Mouse (Mus musculus) bone marrow macrophage, adult 2 months (primary cell): ENCODE results near the gene Msi1. TPM values are rescaled to one million over a fixed set of nuclear protein-coding genes. Genes with fewer than 3 reads are reported as not detected.

Experiments used
- H3K27ac ChIP-seq: 2 replicates; pipeline ENCODE4 v1.5.1; 2012; ENCODE audit warnings: low read depth, low read length; ENCODE audit not compliant: insufficient read depth
- H3K4me1 ChIP-seq: 2 replicates; pipeline ENCODE4 v1.6.1; 2012; ENCODE audit warnings: low read length; ENCODE audit not compliant: control insufficient read depth, insufficient read depth
- H3K4me3 ChIP-seq: 2 replicates; pipeline ENCODE4 v1.5.1; 2012; ENCODE audit warnings: mild to moderate bottlenecking, low read length, moderate library complexity; ENCODE audit not compliant: insufficient read depth
- CTCF ChIP-seq: IDR thresholded peaks from 2 replicates; pipeline ENCODE4 v1.5.1; 2012; ENCODE audit warnings: low read depth, mild to moderate bottlenecking, low read length, moderate library complexity
- POLR2A ChIP-seq: IDR thresholded peaks from 2 replicates; pipeline ENCODE4 v1.6.1; 2012; ENCODE audit warnings: mild to moderate bottlenecking, low read depth, low read length, borderline replicate concordance
- polyA plus RNA-seq: library from polyadenylated mRNA; stranded (reverse); fragments of >200 nt; gene quantifications from 2 replicates; pipeline ENCODE4 v1.2.4, GENCODE M21; 2012; ENCODE audit not compliant: missing spikeins, insufficient read depth, insufficient read length

The Msi1 gene
- polyA plus RNA-seq, 1 experiment, result not detected

DNA sequence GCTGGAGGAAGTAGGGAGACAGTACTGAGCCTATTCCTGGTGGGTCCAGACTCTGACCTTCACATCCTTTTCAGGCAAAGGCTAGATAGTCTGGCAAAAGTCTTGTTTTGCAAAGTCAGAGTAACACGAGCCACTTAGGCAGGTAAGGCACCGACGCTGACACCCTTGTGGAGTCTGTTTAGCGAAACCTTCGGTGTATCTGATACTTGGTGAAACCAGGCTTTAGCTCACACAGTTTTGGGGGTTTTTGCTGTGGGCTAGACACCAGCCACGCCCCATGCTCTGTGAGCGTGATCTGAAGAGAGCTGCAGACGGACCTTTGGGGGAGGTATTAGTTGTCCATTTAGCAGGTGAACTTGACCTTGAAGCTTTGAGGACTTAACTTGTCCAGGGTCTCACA, 3.8 kb downstream of the Msi1 start:
- TF ChIP-seq CTCF, result no peak
- no peak for TF ChIP-seq POLR2A

DNA sequence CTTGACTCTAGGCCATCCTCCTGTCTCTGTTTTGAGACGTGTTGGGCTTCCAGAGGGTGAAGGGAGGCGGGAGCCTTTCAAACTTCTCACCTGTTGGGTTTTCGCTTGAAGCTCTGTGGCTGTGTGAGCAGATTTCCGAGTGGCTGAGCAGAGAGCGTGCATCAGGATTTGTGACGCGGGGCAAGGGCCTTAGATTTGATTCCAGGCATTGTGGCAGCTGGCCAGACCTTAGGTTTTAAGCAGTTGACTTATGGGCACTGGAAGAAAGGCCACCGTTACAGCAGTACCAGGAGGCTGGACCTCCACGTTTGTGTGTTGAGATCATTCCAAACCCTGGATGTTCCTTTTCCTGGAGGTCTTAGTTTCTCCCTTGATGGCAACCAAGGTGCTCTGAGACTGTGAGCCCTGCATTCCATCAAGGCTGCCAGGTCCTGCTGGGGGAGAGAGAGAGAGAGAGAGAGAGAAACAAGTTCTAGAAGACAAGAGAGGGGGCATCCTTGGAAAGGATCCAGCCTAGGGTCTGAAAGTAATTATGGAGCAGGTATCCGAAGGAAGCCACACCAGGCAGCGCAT, 5.0 kb downstream of the Msi1 start:
- Histone ChIP-seq H3K4me1 (no peaks in the 10 kb centered on the region), H3K4me3 (no peak overlapping the region), H3K27ac (no peak overlapping the region)
- TF ChIP-seq CTCF (no peak), POLR2A (no peak)

More for the DNA sequence above, 3.8 kb downstream of the Msi1 start:
- Histone ChIP-seq H3K27ac (no peak overlapping the region), H3K4me3 (no peak overlapping the region), H3K4me1 (no peaks in the 10 kb centered on the region)

DNA sequence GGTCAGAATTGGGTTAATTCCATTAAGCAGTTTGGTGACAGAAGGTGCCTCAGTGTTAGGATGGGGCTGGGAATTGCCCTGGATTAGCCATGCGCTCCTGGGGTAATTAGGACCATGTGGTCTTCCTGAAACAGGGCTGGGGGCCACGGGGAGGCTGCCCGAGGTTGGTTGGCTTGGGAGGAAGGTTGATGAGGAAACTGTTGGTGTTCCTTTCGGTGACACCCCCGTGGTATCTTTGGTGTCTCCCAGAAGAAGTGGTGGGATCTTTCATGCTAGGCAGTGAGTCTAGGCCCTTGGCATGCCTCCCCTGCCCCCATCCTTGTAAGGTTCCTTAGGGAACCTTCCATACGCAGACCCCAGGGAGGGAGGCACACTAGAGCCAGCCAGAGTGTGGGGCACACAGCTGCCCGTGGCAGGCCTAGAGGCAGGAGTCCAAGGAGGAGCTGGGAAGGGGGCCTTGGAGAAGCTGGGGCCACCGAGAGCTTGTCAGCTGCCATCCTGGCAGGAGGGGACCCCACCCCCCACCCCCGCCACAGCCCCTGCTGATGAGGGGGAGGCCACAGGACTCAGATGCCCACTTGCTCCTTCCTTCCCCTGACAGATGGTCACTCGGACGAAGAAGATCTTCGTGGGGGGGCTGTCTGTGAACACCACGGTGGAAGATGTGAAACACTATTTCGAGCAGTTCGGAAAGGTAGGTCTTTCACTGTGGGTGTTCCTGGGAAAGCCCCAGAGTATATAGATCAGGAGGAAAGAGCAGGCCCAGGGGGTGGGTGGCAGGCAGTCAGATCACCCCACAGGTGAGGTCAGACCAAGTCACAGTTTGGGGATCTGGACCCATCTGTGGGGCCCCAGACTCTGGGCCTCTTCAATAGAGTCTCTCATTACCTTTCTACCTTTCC, 5.7 kb downstream of the Msi1 start:
- no peak for TF ChIP-seq POLR2A
- no peak for TF ChIP-seq CTCF
- no peaks in the 10 kb centered on the region for H3K4me1 ChIP-seq
- no peak overlapping the region for H3K27ac ChIP-seq
- H3K4me3 ChIP-seq, result no peak overlapping the region

DNA sequence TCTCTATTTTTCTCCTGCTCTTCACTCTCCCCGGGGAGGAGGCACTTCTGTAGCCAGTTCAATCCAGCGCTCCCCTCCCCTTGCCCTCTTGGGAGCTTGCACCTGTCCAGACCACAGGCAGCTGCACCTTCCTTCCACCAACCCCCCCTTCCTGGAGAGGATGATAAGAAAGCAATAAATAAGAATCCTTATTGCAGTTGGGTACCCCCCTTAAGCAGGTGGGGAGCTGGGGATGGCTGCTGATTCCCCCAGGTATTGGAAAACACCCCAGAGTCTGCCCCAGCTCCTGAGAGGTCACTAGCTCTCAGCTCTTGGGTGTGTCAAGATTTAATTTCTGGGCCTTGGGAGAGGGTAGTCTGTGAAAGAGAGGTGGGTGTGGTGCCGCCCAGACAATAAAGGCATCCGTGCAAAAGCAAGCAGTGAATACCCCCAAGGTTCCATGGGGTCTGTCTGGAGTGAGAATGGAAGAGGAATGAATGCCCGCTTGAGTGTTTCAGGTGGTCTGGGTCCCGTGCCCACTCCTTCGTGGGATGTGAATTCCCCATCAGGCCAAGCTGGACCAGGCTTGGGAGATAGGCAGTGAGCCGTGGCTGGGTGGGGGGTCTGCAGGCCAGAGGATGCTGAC, 6.5 kb downstream of the Msi1 start:
- no peak for TF ChIP-seq CTCF
- TF ChIP-seq POLR2A, result no peak
- Histone ChIP-seq H3K27ac (no peak overlapping the region), H3K4me3 (no peak overlapping the region), H3K4me1 (no peaks in the 10 kb centered on the region)

DNA sequence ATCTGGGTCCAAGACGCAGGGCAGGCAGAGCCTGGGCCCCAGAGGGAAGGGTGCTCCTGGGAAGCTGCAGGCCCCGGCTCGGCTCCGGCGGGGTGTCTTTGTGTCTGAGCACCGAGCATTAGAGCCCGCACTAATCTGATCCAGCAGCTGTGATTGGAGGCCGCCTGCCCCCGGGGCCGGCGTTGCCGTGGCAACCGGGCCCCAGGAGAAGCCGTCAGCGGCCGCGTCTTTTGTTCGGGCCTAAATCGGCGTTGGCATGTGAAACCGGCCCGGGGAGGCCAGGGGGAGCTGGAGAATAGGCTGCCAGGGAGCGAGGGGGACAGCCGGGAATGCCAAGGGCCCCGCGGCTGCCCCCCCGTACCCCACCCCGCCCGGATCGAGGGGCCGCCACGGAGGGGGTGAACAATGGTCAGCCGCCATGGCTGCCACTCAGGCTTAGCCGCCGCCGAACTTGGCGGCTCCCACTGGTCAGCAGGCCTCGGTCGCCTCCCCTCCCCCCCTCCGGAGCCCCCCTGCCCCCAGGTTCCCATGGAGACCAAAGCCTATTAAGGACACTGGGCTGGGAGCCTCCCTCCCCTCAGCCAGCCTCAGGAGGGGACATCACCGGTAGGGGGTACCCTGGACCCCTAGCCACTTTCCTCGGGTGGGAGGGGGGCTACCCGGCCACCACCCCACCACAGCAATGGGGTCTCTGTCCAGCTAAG, 7.2 kb downstream of the Msi1 start:
- Histone ChIP-seq H3K4me3 (no peak overlapping the region), H3K27ac (no peak overlapping the region), H3K4me1 (no peaks in the 10 kb centered on the region)
- no peak for TF ChIP-seq POLR2A
- no peak for TF ChIP-seq CTCF

DNA sequence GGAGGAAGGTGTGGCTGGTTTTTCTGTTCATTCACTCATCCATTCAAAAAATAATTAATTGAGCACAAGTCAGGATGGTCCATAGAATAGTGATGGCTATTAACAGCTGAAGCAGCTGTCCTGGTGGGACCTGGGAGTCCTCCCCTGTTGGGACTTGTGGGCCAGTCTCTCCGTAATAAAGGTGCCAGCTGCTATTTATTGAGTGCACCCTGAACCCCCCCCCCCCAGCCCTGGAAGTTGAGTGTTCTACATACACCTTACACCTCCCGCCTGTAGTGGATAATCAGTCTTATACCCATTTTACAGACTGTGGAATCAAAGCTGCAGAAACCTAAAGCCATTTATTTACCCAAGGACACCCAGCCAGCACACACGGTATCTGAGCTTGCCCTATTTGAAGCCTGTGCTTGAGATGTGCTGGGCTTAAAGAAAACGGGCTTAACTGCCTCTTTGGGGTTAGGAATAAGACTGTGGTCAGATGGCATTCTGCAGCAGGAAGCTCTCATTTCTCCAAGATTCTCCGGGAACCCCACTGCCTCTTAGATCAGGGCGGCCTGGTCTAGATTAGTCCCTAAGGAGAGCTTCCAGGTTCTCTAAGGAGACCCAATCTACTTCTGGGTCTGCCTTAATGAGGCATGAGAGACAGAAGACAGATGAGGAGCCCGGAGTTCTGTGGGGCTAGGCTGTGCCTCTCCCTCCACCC, 8.0 kb downstream of the Msi1 start:
- Histone ChIP-seq H3K27ac (no peak overlapping the region), H3K4me3 (no peak overlapping the region), H3K4me1 (no peaks in the 10 kb centered on the region)
- no peak for TF ChIP-seq POLR2A
- TF ChIP-seq CTCF, result no peak

DNA sequence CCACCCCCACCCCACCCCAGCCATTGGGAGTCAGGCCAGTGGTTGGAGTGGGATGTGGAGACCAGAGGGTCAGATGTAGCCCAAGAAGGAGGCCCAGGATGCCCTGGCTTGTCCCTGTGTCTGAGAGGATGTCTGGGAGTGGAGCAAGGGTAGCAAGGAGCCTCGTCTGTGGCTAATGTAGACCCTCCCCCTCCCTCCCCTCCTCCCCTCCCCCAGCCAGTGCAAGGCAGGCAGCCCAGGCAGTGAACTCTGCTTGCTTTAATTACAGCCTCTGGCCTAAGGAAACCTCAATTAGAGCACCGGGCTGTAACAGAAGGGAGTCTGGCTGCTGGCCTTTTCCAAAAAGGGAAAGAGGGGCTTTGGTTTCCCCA, 8.5 kb downstream of the Msi1 start:
- H3K4me1 ChIP-seq, result no peaks in the 10 kb centered on the region
- H3K4me3 ChIP-seq, result no peak overlapping the region
- no peak overlapping the region for H3K27ac ChIP-seq
- no peak for TF ChIP-seq CTCF
- no peak for TF ChIP-seq POLR2A

DNA sequence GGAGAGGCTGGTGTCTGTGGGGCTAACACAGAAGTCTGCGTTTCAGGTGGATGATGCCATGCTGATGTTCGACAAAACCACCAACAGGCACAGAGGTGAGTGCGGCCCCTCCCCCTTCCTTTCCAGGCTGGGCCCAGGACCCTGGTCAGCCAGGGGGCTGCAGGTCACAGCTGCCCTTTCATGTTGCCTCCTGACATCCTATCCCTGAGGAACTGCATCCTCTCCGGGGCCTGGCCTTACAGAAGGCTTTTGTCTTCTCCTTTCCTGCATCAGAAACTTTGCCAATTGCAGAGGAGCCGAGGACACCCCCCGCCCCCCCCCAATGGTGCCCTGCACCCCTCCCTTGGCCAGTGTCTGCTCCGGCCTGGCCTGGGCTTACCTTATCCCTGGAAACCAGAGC, 9.3 kb downstream of the Msi1 start:
- TF ChIP-seq POLR2A, result no peak
- TF ChIP-seq CTCF, result no peak
- Histone ChIP-seq H3K4me3 (no peak overlapping the region), H3K27ac (no peak overlapping the region), H3K4me1 (no peaks in the 10 kb centered on the region)

DNA sequence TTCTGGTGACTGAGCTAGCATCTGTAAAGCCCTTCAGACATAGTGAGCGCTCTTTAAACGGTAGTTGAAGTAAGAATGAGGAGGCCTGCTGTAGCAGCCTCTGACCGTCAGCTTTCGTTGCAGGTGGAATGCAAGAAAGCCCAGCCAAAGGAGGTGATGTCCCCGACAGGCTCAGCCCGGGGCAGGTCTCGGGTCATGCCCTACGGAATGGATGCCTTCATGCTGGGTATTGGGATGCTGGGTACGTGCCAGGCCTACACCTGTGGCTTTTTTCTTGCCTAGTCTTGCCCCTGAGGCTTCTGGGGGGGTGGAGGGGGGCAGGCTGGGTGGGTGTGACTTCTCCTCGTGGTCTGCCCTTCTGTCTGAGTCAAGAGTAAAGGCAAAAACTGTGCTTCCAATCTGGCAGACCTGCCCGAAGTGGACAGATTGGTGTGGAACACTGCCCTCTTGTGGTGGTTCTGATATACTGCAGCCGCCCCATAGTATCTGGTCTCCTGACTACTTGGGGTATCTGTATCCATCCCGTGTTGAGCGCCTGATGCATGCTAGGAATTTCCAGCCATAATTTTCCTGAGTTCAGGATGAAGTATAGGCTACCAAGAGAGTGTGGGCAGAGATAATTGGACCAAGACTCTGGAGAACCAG, 11.9 kb downstream of the Msi1 start:
- Histone ChIP-seq H3K4me1 (no peaks in the 10 kb centered on the region), H3K4me3 (no peak overlapping the region), H3K27ac (no peak overlapping the region)
- no peak for TF ChIP-seq POLR2A
- peak; percentile 61 for TF ChIP-seq CTCF
